Mouse (Mus musculus): ENCODE data around the gene Gm21188.
"Not testable (repeated sequence)": the region's sequence is repeated elsewhere in the genome, so short reads cannot be mapped to it uniquely, and the experiment has no call there.

GRCm38 (mm10) chr13:119991264-119991663 lies 60.7 kb downstream of the Gm21188 start:
- not testable (repeated sequence) for TF ChIP-seq CTCF (IDR thresholded peaks at IDR 0.05; ENCODE audit: extremely low read depth, insufficient read depth, insufficient read length, insufficient replicate concordance); POLR2A (IDR thresholded peaks at IDR 0.05; ENCODE audit: low read depth, low read length)

Data from spleen, adult 2 months (tissue).